Mouse (Mus musculus) embryo, embryonic 11.5 days (tissue): ENCODE data around the gene Topbp1.
"Not testable (repeated sequence)": the region's sequence is repeated elsewhere in the genome, so short reads cannot be mapped to it uniquely, and the experiment has no call there.

Experiments used
- DNase-seq: peaks from one replicate; pipeline ENCODE4 v3.0.0-alpha.2; 2012; ENCODE audit warnings: low read depth, low spot score

Gene Topbp1

GRCm38 (mm10) chr9:103348791-103349190 lies 43.8 kb downstream of the Topbp1 start:
- DNase-seq: no peak

GRCm38 (mm10) chr9:103353500-103354260 lies 48.7 kb downstream of the Topbp1 start:
- DNase-seq: not testable (repeated sequence)

- no peak for DNase-seq
These were observed 52.9 kb downstream of the Topbp1 start for GRCm38 (mm10) chr9:103357893-103358292.

- no peak for DNase-seq
These were observed 53.5 kb downstream of the Topbp1 start for GRCm38 (mm10) chr9:103358545-103358944.

- DNase-seq: no peak
These were observed 55.6 kb downstream of the Topbp1 start for GRCm38 (mm10) chr9:103360642-103361041.

- no peak for DNase-seq
These were observed 58.1 kb downstream of the Topbp1 start for GRCm38 (mm10) chr9:103363088-103363487.

- no peak for DNase-seq
These were observed 58.9 kb downstream of the Topbp1 start for GRCm38 (mm10) chr9:103363730-103364417.

- DNase-seq: peak; percentile 23
These were observed 59.7 kb downstream of the Topbp1 start for GRCm38 (mm10) chr9:103364601-103365289.

GRCm38 (mm10) chr9:103365290-103366247 lies 60.6 kb downstream of the Topbp1 start, which contains the start of gene Cdv3:
TSS of gene Cdv3 (minus strand) at chr9:103365840.
- peak; percentile 99 for DNase-seq

- no peak for DNase-seq
These were observed 61.3 kb downstream of the Topbp1 start for GRCm38 (mm10) chr9:103366356-103366755.

- no peak for DNase-seq
These were observed 64.9 kb downstream of the Topbp1 start for GRCm38 (mm10) chr9:103369951-103370350.

GRCm38 (mm10) chr9:103372271-103373010 lies 67.4 kb downstream of the Topbp1 start:
- no peak for DNase-seq

GRCm38 (mm10) chr9:103376346-103377320 lies 71.6 kb downstream of the Topbp1 start:
- DNase-seq: no peak

- DNase-seq: no peak
These were observed 73.7 kb downstream of the Topbp1 start for GRCm38 (mm10) chr9:103378686-103379085.

- DNase-seq: no peak
These were observed 74.2 kb downstream of the Topbp1 start for GRCm38 (mm10) chr9:103379199-103379598.

- DNase-seq: no peak
These were observed 75.6 kb downstream of the Topbp1 start for GRCm38 (mm10) chr9:103380566-103380965.

- no peak for DNase-seq
These were observed 78.0 kb downstream of the Topbp1 start for GRCm38 (mm10) chr9:103382989-103383388.

- DNase-seq: no peak
These were observed 78.6 kb downstream of the Topbp1 start for GRCm38 (mm10) chr9:103383576-103383975.

GRCm38 (mm10) chr9:103384141-103384796 lies 79.3 kb downstream of the Topbp1 start:
- no peak for DNase-seq
